28 mouse cellular contexts compared by ENCODE assay signal in genomic region chr2:127446847-127447246, GRCm38 (mm10). TPM values are rescaled to one million over a fixed set of nuclear protein-coding genes. Genes with fewer than 3 reads are reported as not detected.
DNase-seq lines count a peak whose midpoint lies in the region; ATAC-seq lines count a peak whose summit lies in the region.
"Had no signal": no experiment of that assay in that cellular context is flagged by ENCODE, and none has a peak within 500 bp of the region (broad histone marks: within the 10 kb centered on the region; RNA-seq: fewer than 3 reads in every experiment).

No protein-coding gene starts in this region.

- no peaks in the 10 kb centered on the region for H3K36me3 ChIP-seq in liver, embryonic 12.5 days
- no peaks in the 10 kb centered on the region for H3K36me3 ChIP-seq in liver, embryonic 15.5 days (replicated peaks)
- H3K36me3 ChIP-seq: embryonic facial prominence, embryonic 12.5 days; embryonic facial prominence, embryonic 15.5 days; heart, embryonic 12.5 days; heart, embryonic 15.5 days had no signal

- H3K4me1 ChIP-seq in liver, embryonic 12.5 days: peaks cover 65% of the 10 kb centered on the region
- H3K4me1 ChIP-seq in liver, embryonic 15.5 days (replicated peaks): peaks cover 67% of the 10 kb centered on the region

- H3K9me3 ChIP-seq in liver, embryonic 12.5 days (replicated peaks): no peaks in the 10 kb centered on the region
- no peaks in the 10 kb centered on the region for H3K9me3 ChIP-seq in liver, embryonic 15.5 days (replicated peaks)
- H3K9me3 ChIP-seq: embryonic facial prominence, embryonic 12.5 days; embryonic facial prominence, embryonic 15.5 days; heart, embryonic 12.5 days; heart, embryonic 15.5 days had no signal

- DNase-seq in c-Kit-positive CD71-positive TER-119-negative erythroid progenitor cells, embryonic 14.5 days (ENCODE audit: low read depth): peak; percentile 45
- no peak for DNase-seq in spleen, postnatal 14 days (ENCODE audit: low spot score in 2 of 2)
- no peak for DNase-seq in cerebellum, adult 11 months
- DNase-seq: adrenal gland, adult 8-10 months; adrenal gland, postnatal 25 days; cerebellum, adult 2 months; cerebellum, adult 9-11 months; cerebellum, postnatal 25 days; forebrain, postnatal 0 days; gastrocnemius, postnatal 25 days; heart, adult 18-20 months; heart, postnatal 10 days; heart, postnatal 4 days had no signal

- 0 out of 2 replicates have a peak overlapping the region, but pooled peaks have one; percentile 21 for H3K27ac ChIP-seq in liver, embryonic 12.5 days
- H3K27ac ChIP-seq in liver, embryonic 15.5 days (replicated peaks): no peak overlapping the region
- H3K27ac ChIP-seq: embryonic facial prominence, embryonic 12.5 days; embryonic facial prominence, embryonic 15.5 days; heart, embryonic 15.5 days; hindbrain, embryonic 14.5 days; hindbrain, postnatal 0 days had no signal

- no peak overlapping the region for H3K9ac ChIP-seq in liver, embryonic 12.5 days
- H3K9ac ChIP-seq in liver, embryonic 15.5 days: no peak overlapping the region
- H3K9ac ChIP-seq: embryonic facial prominence, embryonic 12.5 days; embryonic facial prominence, embryonic 15.5 days; forebrain, postnatal 0 days; heart, embryonic 12.5 days; heart, embryonic 15.5 days; hindbrain, embryonic 14.5 days had no signal

- peaks cover 26% of the 10 kb centered on the region; the same call in 1 of the 2 replicates for H3K27me3 ChIP-seq in liver, embryonic 12.5 days (replicated peaks)
- peaks cover 8% of the 10 kb centered on the region; the same call in 1 of the 2 replicates for H3K27me3 ChIP-seq in liver, embryonic 15.5 days
- H3K27me3 ChIP-seq: embryonic facial prominence, embryonic 15.5 days had no signal

- WGBS in liver, embryonic 12.5 days (ENCODE audit: insufficient replicate concordance): 10% methylated on average over 3 of the region's 3 CpGs
- WGBS in liver, embryonic 15.5 days (ENCODE audit: insufficient replicate concordance): 9% methylated on average over 3 of the region's 3 CpGs

- H3K4me2 ChIP-seq in liver, embryonic 12.5 days: no peak overlapping the region
- no peak overlapping the region for H3K4me2 ChIP-seq in liver, embryonic 15.5 days
- H3K4me2 ChIP-seq: embryonic facial prominence, embryonic 12.5 days; embryonic facial prominence, embryonic 15.5 days; heart, embryonic 12.5 days; heart, embryonic 15.5 days; hindbrain, embryonic 14.5 days had no signal

- H3K4me3 ChIP-seq in liver, embryonic 12.5 days: no peak overlapping the region
- H3K4me3 ChIP-seq in liver, embryonic 15.5 days (replicated peaks): no peak overlapping the region
- H3K4me3 ChIP-seq: embryonic facial prominence, embryonic 12.5 days; embryonic facial prominence, embryonic 15.5 days; heart, embryonic 12.5 days; heart, embryonic 15.5 days had no signal

- ATAC-seq in liver, embryonic 12.5 days: peak; percentile 27; the same call in 1 of the 2 replicates
- peak; percentile 7; the same call in 1 of the 2 replicates for ATAC-seq in liver, embryonic 15.5 days (ENCODE audit: insufficient read depth)
- ATAC-seq in megakaryocyte-erythroid progenitor cell, adult 5-6 weeks (replicated peaks; ENCODE audit: low FRiP score, low TSS enrichment, poor library complexity, severe bottlenecking): peak; percentile 58
- ATAC-seq in megakaryocyte, adult 5-6 weeks (ENCODE audit: poor library complexity, severe bottlenecking): no peak
- ATAC-seq: activated CD4-positive, CD25-positive, alpha-beta regulatory T cell, adult 4 months; CD4-positive, CD25-positive, alpha-beta regulatory T cell, adult 4 months; forebrain, embryonic 14.5 days; forebrain, postnatal 0 days; hindbrain, postnatal 0 days had no signal

RNA-seq across cellular contexts. Expression of gene Fahd2a, which starts 2.5 kb away (rescaled TPM):
- polyA plus RNA-seq in liver, embryonic 12.5 days (2016; fragmentation: Nextera tagmentation; extraction: Ambion mirVana): 17.2 and 17.5 TPM in 2 replicates
- 14.0 and 15.4 TPM in 2 replicates for polyA plus RNA-seq in liver, embryonic 15.5 days (2015; fragmentation: Nextera tagmentation; extraction: Ambion mirVana)
- total RNA-seq in megakaryocyte-erythroid progenitor cell, adult 5-6 weeks (2014; fragmentation: Nextera tagmentation): 17.8 and 18.9 TPM in 2 replicates
- total RNA-seq in megakaryocyte-erythroid progenitor cell, adult 5-6 weeks (2017): 1.8 and 3.5 TPM in 2 replicates
- total RNA-seq in megakaryocyte, adult 5-6 weeks (2015): 9.9 and 16.8 TPM in 2 replicates
- total RNA-seq in megakaryocyte, adult 5-6 weeks (2017): 6.4 and 9.7 TPM in 2 replicates

RNA-seq across cellular contexts. Expression of gene Gpat2, which starts 21.8 kb away (rescaled TPM):
- 0.37 and 0.49 TPM in 2 replicates for polyA plus RNA-seq in liver, embryonic 12.5 days (2016; fragmentation: Nextera tagmentation; extraction: Ambion mirVana)
- 0.35 and 0.63 TPM in 2 replicates for polyA plus RNA-seq in liver, embryonic 15.5 days (2015; fragmentation: Nextera tagmentation; extraction: Ambion mirVana)
- not detected in 2 replicates for total RNA-seq in megakaryocyte-erythroid progenitor cell, adult 5-6 weeks (2014; fragmentation: Nextera tagmentation)
- total RNA-seq in megakaryocyte-erythroid progenitor cell, adult 5-6 weeks (2017): not detected in 2 replicates
- total RNA-seq in megakaryocyte, adult 5-6 weeks (2015): not detected in 2 replicates
- not detected in 2 replicates for total RNA-seq in megakaryocyte, adult 5-6 weeks (2017)
- total RNA-seq: common myeloid progenitor, adult 5-6 weeks; forebrain, postnatal 0 days; gastrocnemius, adult 8-10 months; gastrocnemius, postnatal 25 days; heart, adult 18-20 months; heart, postnatal 10 days had no signal
- polyA plus RNA-seq: forebrain, embryonic 14.5 days had no signal
